Mouse (Mus musculus): ENCODE results near the gene Kcnma1. TPM values are rescaled to one million over a fixed set of nuclear protein-coding genes. Genes with fewer than 3 reads are reported as not detected.

Gene Kcnma1
- polyA plus RNA-seq, 1 experiment, result 4.9 TPM

DNA sequence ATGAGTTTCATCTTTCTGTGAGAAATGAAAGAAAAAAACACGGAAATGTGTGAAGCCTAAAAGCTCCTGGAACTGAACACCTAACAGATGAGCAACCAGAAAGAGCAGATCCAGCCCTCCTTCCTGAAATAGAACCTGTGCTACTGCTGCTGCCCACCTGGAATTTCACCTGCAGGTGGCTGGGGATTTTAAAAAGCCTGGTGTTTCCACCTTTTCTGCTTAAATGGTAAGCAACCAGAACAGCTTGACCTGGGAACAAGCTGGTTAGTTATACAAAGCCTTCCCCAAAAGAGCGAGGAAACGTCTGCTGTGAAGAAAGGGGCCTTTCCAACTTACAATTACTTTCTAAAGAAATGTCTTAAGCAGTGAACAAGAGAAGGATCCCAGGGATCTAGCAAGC, 404.2 kb downstream of the Kcnma1 start:
- Histone ChIP-seq H3K27me3 (ENCODE audit: control insufficient read depth, insufficient read depth, low read length) (no peaks in the 10 kb centered on the region), H3K4me1 (replicated peaks; ENCODE audit: control insufficient read depth, insufficient read depth, low read length) (no peaks in the 10 kb centered on the region), H3K36me3 (ENCODE audit: control insufficient read depth, insufficient read depth, low read length) (no peaks in the 10 kb centered on the region), H3K27ac (ENCODE audit: control insufficient read depth, insufficient read depth, low read length) (no peak overlapping the region), H3K4me3 (ENCODE audit: control insufficient read depth, insufficient read depth, low read length) (no peak overlapping the region)
- 84% methylated on average over 3 of the region's 3 CpGs for WGBS
- TF ChIP-seq CTCF (IDR thresholded peaks at IDR 0.05; ENCODE audit: borderline replicate concordance, control insufficient read depth, extremely low read depth, insufficient read depth, low read length, poor library complexity), result no peak
- TF ChIP-seq POLR2A (IDR thresholded peaks at IDR 0.05; ENCODE audit: control insufficient read depth, extremely low read depth, insufficient read depth, low read length, poor library complexity), result no peak
- no peak for DNase-seq

DNA sequence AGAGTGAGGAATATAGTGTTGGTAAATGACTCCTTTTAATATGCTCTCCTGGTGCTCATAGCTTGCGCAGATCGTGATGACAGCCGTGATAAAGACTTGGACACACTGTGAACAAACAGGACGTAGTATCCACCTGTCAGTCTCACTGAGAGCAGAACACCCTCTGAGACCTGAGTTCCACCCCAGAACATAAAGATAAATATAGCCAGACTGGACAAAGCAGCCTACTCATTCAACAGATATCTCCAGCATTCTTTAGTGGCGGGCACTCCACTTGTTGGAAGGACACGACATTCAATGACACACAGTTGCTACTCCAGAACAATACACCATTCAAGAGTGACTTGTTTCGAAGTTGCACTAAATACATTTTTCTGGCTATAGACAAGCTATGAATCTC, 408.6 kb downstream of the Kcnma1 start:
- 93% methylated on average over 7 of the region's 7 CpGs for WGBS
- no peak overlapping the region for H3K4me3 ChIP-seq (ENCODE audit: control insufficient read depth, insufficient read depth, low read length)
- no peak overlapping the region for H3K27ac ChIP-seq (ENCODE audit: control insufficient read depth, insufficient read depth, low read length)
- H3K36me3 ChIP-seq (ENCODE audit: control insufficient read depth, insufficient read depth, low read length), result no peaks in the 10 kb centered on the region
- H3K27me3 ChIP-seq (ENCODE audit: control insufficient read depth, insufficient read depth, low read length), result no peaks in the 10 kb centered on the region
- DNase-seq, result no peak
- no peak for TF ChIP-seq CTCF (IDR thresholded peaks at IDR 0.05; ENCODE audit: borderline replicate concordance, control insufficient read depth, extremely low read depth, insufficient read depth, low read length, poor library complexity)
- TF ChIP-seq POLR2A (IDR thresholded peaks at IDR 0.05; ENCODE audit: control insufficient read depth, extremely low read depth, insufficient read depth, low read length, poor library complexity), result no peak
- no peaks in the 10 kb centered on the region for H3K4me1 ChIP-seq (replicated peaks; ENCODE audit: control insufficient read depth, insufficient read depth, low read length)

DNA sequence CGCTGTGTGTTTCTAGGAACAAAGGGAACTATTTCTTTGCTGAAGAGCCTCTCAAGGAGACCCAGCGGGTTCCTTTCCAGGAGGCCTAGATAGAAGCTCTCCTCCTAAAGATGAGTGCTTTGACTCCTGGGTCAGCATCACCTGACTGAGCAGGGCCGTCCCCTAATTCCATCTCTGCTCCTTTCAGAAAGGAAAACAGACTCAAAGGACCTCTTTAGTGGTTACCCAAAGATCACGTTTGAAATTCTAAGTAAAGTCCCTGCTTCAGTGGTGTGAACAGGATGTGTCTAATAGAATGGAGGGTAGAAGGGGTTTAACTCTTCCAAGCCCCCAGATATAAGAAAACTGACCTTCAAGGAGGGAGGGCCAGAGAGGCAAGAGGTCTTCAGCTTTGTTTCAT, 411.4 kb downstream of the Kcnma1 start:
- TF ChIP-seq CTCF (IDR thresholded peaks at IDR 0.05; ENCODE audit: borderline replicate concordance, control insufficient read depth, extremely low read depth, insufficient read depth, low read length, poor library complexity), result no peak
- TF ChIP-seq POLR2A (IDR thresholded peaks at IDR 0.05; ENCODE audit: control insufficient read depth, extremely low read depth, insufficient read depth, low read length, poor library complexity), result no peak
- Histone ChIP-seq H3K36me3 (ENCODE audit: control insufficient read depth, insufficient read depth, low read length) (no peaks in the 10 kb centered on the region), H3K27ac (ENCODE audit: control insufficient read depth, insufficient read depth, low read length) (no peak overlapping the region), H3K4me3 (ENCODE audit: control insufficient read depth, insufficient read depth, low read length) (no peak overlapping the region), H3K4me1 (replicated peaks; ENCODE audit: control insufficient read depth, insufficient read depth, low read length) (no peaks in the 10 kb centered on the region), H3K27me3 (ENCODE audit: control insufficient read depth, insufficient read depth, low read length) (no peaks in the 10 kb centered on the region)
- DNase-seq, result no peak
- WGBS, result 51% methylated on average over 4 of the region's 4 CpGs

DNA sequence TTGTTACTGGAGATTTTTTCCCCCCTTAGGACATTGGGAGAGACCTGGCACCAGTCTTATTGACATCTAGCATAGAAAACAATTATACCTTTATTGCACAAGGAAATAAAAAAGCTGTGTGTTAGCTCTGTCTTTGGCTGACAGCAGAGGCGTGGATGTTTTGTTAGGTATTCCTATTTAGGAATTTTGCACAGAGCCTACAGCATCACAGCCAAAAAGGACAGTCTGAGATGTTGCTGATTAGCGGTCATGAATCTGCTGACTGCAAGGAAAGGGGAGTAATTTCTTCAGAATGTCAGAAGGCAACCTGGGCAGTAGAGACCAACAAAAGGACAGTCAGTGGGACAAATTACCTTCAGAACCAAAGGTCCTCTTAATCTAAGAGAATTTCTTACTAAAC, 412.2 kb downstream of the Kcnma1 start:
- 84% methylated on average over 2 of the region's 2 CpGs for WGBS
- no peak for DNase-seq
- Histone ChIP-seq H3K27ac (ENCODE audit: control insufficient read depth, insufficient read depth, low read length) (no peak overlapping the region), H3K4me1 (replicated peaks; ENCODE audit: control insufficient read depth, insufficient read depth, low read length) (no peaks in the 10 kb centered on the region), H3K36me3 (ENCODE audit: control insufficient read depth, insufficient read depth, low read length) (no peaks in the 10 kb centered on the region), H3K4me3 (ENCODE audit: control insufficient read depth, insufficient read depth, low read length) (no peak overlapping the region), H3K27me3 (ENCODE audit: control insufficient read depth, insufficient read depth, low read length) (no peaks in the 10 kb centered on the region)
- TF ChIP-seq CTCF (IDR thresholded peaks at IDR 0.05; ENCODE audit: borderline replicate concordance, control insufficient read depth, extremely low read depth, insufficient read depth, low read length, poor library complexity) (no peak), POLR2A (IDR thresholded peaks at IDR 0.05; ENCODE audit: control insufficient read depth, extremely low read depth, insufficient read depth, low read length, poor library complexity) (no peak)

DNA sequence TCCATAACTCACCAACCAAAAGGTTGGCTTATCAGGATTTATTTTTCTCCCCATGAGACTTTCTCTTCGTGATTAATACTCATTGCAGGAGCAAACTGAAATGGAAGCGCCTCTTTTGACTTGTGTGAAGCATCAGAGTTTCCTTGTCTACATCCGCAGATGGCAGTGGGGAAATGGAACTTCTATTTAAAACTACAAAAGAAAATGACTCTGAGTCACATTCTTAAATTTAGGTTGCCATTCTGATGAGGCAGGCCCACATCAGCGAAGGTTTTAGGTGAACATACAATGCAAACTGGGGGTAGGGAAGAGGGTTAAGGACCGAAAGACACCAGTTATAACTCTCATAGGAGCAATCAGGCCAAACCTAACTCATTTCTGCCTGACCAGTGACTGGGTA, 419.7 kb downstream of the Kcnma1 start:
- DNase-seq, result no peak
- 88% methylated on average over 5 of the region's 5 CpGs for WGBS
- Histone ChIP-seq H3K36me3 (ENCODE audit: control insufficient read depth, insufficient read depth, low read length) (no peaks in the 10 kb centered on the region), H3K27me3 (ENCODE audit: control insufficient read depth, insufficient read depth, low read length) (no peaks in the 10 kb centered on the region), H3K4me1 (replicated peaks; ENCODE audit: control insufficient read depth, insufficient read depth, low read length) (no peaks in the 10 kb centered on the region), H3K4me3 (ENCODE audit: control insufficient read depth, insufficient read depth, low read length) (no peak overlapping the region), H3K27ac (ENCODE audit: control insufficient read depth, insufficient read depth, low read length) (no peak overlapping the region)
- TF ChIP-seq POLR2A (IDR thresholded peaks at IDR 0.05; ENCODE audit: control insufficient read depth, extremely low read depth, insufficient read depth, low read length, poor library complexity) (no peak), CTCF (IDR thresholded peaks at IDR 0.05; ENCODE audit: borderline replicate concordance, control insufficient read depth, extremely low read depth, insufficient read depth, low read length, poor library complexity) (no peak)

DNA sequence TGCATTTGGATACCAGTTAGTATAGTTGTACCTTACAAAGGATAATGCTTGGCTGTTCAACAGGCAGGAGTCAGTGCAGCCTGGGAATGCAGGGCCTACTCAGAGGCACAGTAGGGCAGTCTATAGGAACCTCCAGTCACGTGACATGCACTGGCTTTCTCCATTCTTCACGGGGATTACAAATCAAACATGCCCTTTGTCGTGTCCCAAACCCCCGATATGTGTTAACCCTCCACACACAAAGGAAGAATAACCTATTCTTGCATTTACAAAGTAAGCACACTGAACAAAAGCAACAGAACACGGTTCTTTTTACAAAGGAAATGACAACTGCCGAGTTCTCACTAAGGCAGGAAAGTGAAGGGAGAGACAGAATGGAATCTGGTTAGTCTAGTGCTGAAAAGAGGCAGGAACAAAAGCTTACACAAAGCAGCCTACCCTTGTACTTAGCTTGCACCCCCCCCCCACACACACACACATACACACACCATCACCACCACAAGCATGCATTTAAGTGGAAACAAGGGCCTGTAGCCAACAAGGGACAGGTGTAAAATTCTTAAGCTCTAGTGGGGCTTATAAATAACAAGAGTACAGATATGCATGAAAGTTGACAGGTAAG, 421.4 kb downstream of the Kcnma1 start:
- Histone ChIP-seq H3K27me3 (ENCODE audit: control insufficient read depth, insufficient read depth, low read length) (no peaks in the 10 kb centered on the region), H3K4me3 (ENCODE audit: control insufficient read depth, insufficient read depth, low read length) (no peak overlapping the region), H3K27ac (ENCODE audit: control insufficient read depth, insufficient read depth, low read length) (no peak overlapping the region), H3K4me1 (replicated peaks; ENCODE audit: control insufficient read depth, insufficient read depth, low read length) (no peaks in the 10 kb centered on the region), H3K36me3 (ENCODE audit: control insufficient read depth, insufficient read depth, low read length) (no peaks in the 10 kb centered on the region)
- DNase-seq, result no peak
- WGBS, result 50% methylated on average over 6 of the region's 6 CpGs
- no peak for TF ChIP-seq CTCF (IDR thresholded peaks at IDR 0.05; ENCODE audit: borderline replicate concordance, control insufficient read depth, extremely low read depth, insufficient read depth, low read length, poor library complexity)
